Mouse (Mus musculus) layer of hippocampus, adult 6 months (tissue): Measurements from ENCODE around the gene Klk1b16. TPM values are rescaled to one million over a fixed set of nuclear protein-coding genes. Genes with fewer than 3 reads are reported as not detected.

Source experiments
- long read RNA-seq, 2 experiments: library from polyadenylated mRNA; unstranded; transcript quantifications; one replicate each; pipeline ENCODE4 v2.0.0; 2019 to 2020
- polyA plus RNA-seq: library from polyadenylated mRNA; unstranded; fragments of <200 nt; fragmentation: Nextera tagmentation; gene quantifications from 2 replicates; pipeline ENCODE4 v1.2.3, GENCODE M21; 2021

Klk1b16 gene
- polyA plus RNA-seq, result not detected in 2 replicates
- long read RNA-seq, experiment 1, result 0 reads
- long read RNA-seq, experiment 2, result 0 reads

GRCm38 (mm10) chr7:44136467-44136866 lies at the start of gene Klk1b16:
TSS of gene Klk1b16 (plus strand) at chr7:44136767.

GRCm38 (mm10) chr7:44102028-44102427 lies 34.5 kb upstream of the Klk1b16 start, which contains the start of gene Klk1b21:
TSS of gene Klk1b21 (plus strand) at chr7:44102328.

GRCm38 (mm10) chr7:44112373-44112772 lies 24.2 kb upstream of the Klk1b16 start, which contains the start of gene Klk1b22:
TSS of gene Klk1b22 (plus strand) at chr7:44112673.

GRCm38 (mm10) chr7:44187936-44188335 lies 51.4 kb downstream of the Klk1b16 start, which contains the start of gene Klk1b24:
TSS of gene Klk1b24 (plus strand) at chr7:44188236.

Other genes with a start within 250 kb of the Klk1b16 start
- gene Klk15, start 203.0 kb upstream of the Klk1b16 start, polyA plus RNA-seq, result not detected in 2 replicates
- gene Klk1b8, start 186.1 kb upstream of the Klk1b16 start, polyA plus RNA-seq, result not detected in 2 replicates
- not detected in 2 replicates for gene Klk1b1, start 170.0 kb upstream of the Klk1b16 start, polyA plus RNA-seq
- gene Klk1b9, start 160.7 kb upstream of the Klk1b16 start, polyA plus RNA-seq, result not detected in 2 replicates
- gene Klk1b11, start 140.9 kb upstream of the Klk1b16 start, polyA plus RNA-seq, result not detected in 2 replicates
- gene Klk1b26, start 124.6 kb upstream of the Klk1b16 start, polyA plus RNA-seq, result not detected in 2 replicates
- 0.16 and 0.28 TPM in 2 replicates for gene Klk1b27, start 84.5 kb upstream of the Klk1b16 start, polyA plus RNA-seq
- not detected in 2 replicates for gene Klk1b21, start 34.4 kb upstream of the Klk1b16 start, polyA plus RNA-seq
- not detected in 2 replicates for gene Klk1b22, start 24.1 kb upstream of the Klk1b16 start, polyA plus RNA-seq
- 0.23 TPM in 1 of 2 replicates, not detected in the other for gene Klk1b24, start 51.5 kb downstream of the Klk1b16 start, polyA plus RNA-seq
- gene Klk1b3, start 61.4 kb downstream of the Klk1b16 start, polyA plus RNA-seq, result not detected in 2 replicates
- gene Klk1b4, start 70.7 kb downstream of the Klk1b16 start, polyA plus RNA-seq, result not detected in 2 replicates
- not detected in 2 replicates for gene Klk1b5, start 79.2 kb downstream of the Klk1b16 start, polyA plus RNA-seq
- gene Klk1, start 88.6 kb downstream of the Klk1b16 start, polyA plus RNA-seq, result not detected in 2 replicates
- gene Gm36864, start 99.4 kb downstream of the Klk1b16 start, polyA plus RNA-seq, result not detected in 2 replicates
- gene 1700028J19Rik, start 109.9 kb downstream of the Klk1b16 start, polyA plus RNA-seq, result 1.8 and 2.1 TPM in 2 replicates
- 110 and 113 TPM in 2 replicates for gene 2410002F23Rik, start 110.0 kb downstream of the Klk1b16 start, polyA plus RNA-seq
- gene Acp4, start 120.6 kb downstream of the Klk1b16 start, polyA plus RNA-seq, result not detected in 2 replicates
- not detected in 2 replicates for gene Gm15517, start 124.7 kb downstream of the Klk1b16 start, polyA plus RNA-seq
- 3.0 and 3.8 TPM in 2 replicates for gene Clec11a, start 170.1 kb downstream of the Klk1b16 start, polyA plus RNA-seq
- 89.2 and 112 TPM in 2 replicates for gene Shank1, start 173.5 kb downstream of the Klk1b16 start, polyA plus RNA-seq
- gene Syt3, start 247.3 kb downstream of the Klk1b16 start, polyA plus RNA-seq, result 46.6 and 59.0 TPM in 2 replicates
- gene 1700008O03Rik, start 249.1 kb downstream of the Klk1b16 start, polyA plus RNA-seq, result 1.5 and 2.1 TPM in 2 replicates